Mouse (Mus musculus): Measurements from ENCODE around the gene Lrp1. TPM values are rescaled to one million over a fixed set of nuclear protein-coding genes. Genes with fewer than 3 reads are reported as not detected.

The Lrp1 gene
- polyA plus RNA-seq, 1 experiment from 2014 or later, result 67.2 TPM

DNA sequence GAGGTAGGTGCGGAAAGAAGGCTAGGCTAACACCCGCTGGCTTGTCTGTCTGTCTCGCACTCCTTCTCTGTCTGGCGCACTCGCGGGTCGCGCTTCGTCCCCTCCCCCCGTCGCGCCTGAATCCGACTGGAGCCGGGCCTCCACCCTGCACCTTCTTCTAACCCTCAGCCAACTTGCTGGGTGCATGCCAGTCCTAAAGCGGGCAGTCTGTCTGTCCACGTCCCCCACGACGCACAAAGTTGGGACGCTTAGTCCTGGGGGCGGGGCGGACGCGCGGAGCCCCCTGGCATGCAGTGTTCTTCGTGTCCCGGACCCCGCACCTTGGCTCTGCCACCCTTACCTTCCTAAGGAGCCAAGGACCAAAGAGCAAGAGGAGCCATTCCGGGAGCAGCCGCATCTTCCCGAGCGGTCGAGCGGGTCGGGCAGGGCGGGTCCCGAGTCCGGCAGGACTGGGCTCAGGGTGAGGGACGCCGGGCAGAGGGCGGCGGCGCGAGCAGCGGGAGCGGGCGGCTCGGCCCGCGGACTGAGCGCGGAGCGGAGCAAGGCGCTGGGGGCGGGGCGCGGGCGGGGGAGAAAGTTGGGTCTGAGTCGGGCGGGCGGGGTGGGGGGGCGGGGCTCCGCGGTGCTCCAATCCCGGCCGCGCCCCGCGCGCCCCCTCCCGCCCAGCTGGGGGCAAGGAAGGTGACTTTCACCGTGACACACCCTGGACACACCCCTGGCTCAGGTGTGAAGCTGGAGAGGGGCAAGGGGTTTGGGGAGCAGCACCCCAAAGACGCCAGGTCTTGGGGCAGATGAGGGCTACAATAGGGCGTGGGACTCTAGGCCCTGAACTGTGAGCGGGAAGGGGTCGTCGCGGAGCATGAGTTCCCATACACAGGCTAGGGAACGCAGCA is 86.7 kb downstream of the Lrp1 start, which contains the start of gene Nxph4:
Nxph4 (minus strand) TSS at position 524 of the 893 bp plus-strand sequence.
- H3K27me3 ChIP-seq (replicated peaks), result peaks cover 73% of the 10 kb centered on the region
- H3K4me1 ChIP-seq (replicated peaks), result peaks cover 24% of the 10 kb centered on the region
- peak; percentile 42 for ATAC-seq
- H3K27ac ChIP-seq, result no peak within 1 kb of the TSS
- H3K4me3 ChIP-seq (replicated peaks), result peak within 1 kb of the TSS; percentile 47
- under 1% methylated on average over 62 of the region's 78 CpGs for WGBS
- H3K9me3 ChIP-seq, result no peaks in the 10 kb centered on the region
- peak within 1 kb of the TSS; percentile 96 for H3K4me2 ChIP-seq (replicated peaks)
- H3K36me3 ChIP-seq, result no peaks in the 10 kb centered on the region
- H3K9ac ChIP-seq, result peak within 1 kb of the TSS; percentile 48

DNA sequence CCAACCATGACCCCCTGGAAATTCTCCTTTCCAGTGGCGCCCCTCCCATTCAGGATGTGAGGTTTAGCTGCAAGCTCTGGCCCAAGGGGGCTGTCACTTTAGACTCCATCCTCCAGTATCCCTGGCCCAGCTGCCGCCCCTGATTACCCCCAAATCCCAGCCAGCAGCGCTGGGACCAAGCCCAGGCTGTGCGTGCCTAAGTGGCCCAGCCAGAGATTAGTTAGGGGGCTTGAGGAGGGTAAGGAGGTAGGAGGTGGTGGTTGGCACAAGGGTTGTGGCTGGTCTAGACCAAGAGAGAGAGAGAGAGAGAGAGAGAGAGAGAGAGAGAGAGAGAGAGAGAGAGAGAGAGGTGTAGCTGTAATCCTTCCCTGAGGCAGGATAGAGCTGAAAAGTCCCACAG is 89.4 kb downstream of the Lrp1 start:
- peaks cover 32% of the 10 kb centered on the region for H3K4me1 ChIP-seq (replicated peaks)
- H3K9me3 ChIP-seq, result no peaks in the 10 kb centered on the region
- H3K9ac ChIP-seq, result no peak overlapping the region
- H3K36me3 ChIP-seq, result no peaks in the 10 kb centered on the region
- H3K4me2 ChIP-seq (replicated peaks), result 0 out of 2 replicates have a peak overlapping the region, but pooled peaks have one; percentile 22
- H3K4me3 ChIP-seq (replicated peaks), result no peak overlapping the region
- WGBS, result 6% methylated on average over 4 of the region's 4 CpGs
- ATAC-seq, result no peak
- H3K27ac ChIP-seq, result no peak overlapping the region
- peaks cover 99% of the 10 kb centered on the region for H3K27me3 ChIP-seq (replicated peaks)

DNA sequence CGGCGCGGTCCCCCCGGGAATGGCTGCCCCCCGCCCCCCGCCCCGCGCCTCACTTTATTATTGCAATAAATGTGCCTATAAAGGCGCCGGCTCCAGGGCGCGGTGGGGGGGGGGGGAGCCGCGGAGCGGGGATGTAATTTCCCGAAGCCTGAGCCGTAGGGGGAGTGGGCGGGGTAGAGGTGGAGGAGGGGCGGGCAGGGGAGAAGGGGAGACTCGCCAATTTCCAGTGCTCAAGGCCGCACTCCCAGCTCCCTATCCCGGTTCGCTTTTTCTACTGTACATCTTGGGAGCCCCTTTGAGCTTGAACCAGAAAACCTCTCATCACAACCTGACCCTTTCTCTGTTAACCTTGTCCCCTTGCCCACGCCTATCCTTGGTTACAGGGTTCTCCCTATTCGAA is 90.0 kb downstream of the Lrp1 start:
- Histone ChIP-seq H3K27ac (no peak overlapping the region), H3K36me3 (no peaks in the 10 kb centered on the region), H3K4me2 (replicated peaks) (peak overlapping the region; percentile 22), H3K4me1 (replicated peaks) (peaks cover 38% of the 10 kb centered on the region), H3K9me3 (no peaks in the 10 kb centered on the region), H3K9ac (no peak overlapping the region), H3K27me3 (replicated peaks) (peaks cover 99% of the 10 kb centered on the region), H3K4me3 (replicated peaks) (no peak overlapping the region)
- under 1% methylated on average over 25 of the region's 25 CpGs for WGBS
- no peak for ATAC-seq

DNA sequence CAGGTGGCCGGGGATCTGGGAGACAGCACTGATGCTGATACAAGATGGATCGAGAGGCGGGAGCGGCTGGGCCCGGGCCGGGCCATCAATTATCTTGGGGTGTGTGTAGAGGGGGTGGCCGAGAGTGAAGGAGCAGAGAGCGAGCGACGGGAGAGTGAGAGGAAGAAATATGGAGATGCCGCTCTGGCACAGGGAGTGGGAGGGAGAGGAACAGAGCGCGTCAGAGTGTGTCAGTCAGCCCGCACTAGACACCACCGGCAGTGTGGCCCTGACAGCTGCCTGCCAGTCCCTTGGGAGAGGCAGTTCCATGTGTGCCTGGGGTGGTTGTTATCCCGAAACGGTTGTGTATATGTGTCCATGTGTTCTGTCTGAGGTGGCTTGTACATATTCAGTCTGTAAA is 93.5 kb downstream of the Lrp1 start:
- Histone ChIP-seq H3K4me1 (replicated peaks) (peaks cover 25% of the 10 kb centered on the region), H3K9ac (no peak overlapping the region), H3K36me3 (no peaks in the 10 kb centered on the region), H3K9me3 (no peaks in the 10 kb centered on the region), H3K4me3 (replicated peaks) (no peak overlapping the region), H3K27me3 (replicated peaks) (peaks cover 86% of the 10 kb centered on the region), H3K4me2 (replicated peaks) (no peak overlapping the region), H3K27ac (no peak overlapping the region)
- no peak for ATAC-seq
- 6% methylated on average over 17 of the region's 17 CpGs for WGBS

DNA sequence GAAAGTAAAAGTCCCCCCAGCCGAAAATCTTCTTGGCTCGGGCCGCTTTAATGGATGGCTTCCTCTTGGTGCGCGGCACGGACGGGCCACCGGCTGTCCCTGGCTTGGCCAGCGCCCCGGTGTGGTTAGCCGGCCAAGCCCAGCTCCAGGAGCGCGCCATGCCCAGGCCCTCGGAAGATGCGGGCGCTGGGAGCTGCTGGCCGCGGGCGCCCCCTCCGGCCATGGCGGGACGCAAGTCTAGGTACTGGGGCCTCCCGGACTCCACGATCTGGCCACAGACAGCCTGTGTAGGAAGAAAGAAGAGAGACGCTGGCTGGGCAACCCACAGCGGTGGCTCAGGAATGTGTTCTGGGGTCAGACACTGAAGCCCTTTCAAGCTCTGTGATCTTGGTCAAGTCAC is 94.3 kb downstream of the Lrp1 start:
- H3K27ac ChIP-seq, result no peak overlapping the region
- peaks cover 28% of the 10 kb centered on the region for H3K4me1 ChIP-seq (replicated peaks)
- peak overlapping the region; percentile 54 for H3K4me2 ChIP-seq (replicated peaks)
- H3K27me3 ChIP-seq (replicated peaks), result peaks cover 78% of the 10 kb centered on the region
- peak; percentile 37; the same call in 1 of the 2 replicates for ATAC-seq
- under 1% methylated on average over 26 of the region's 26 CpGs for WGBS
- H3K9me3 ChIP-seq, result no peaks in the 10 kb centered on the region
- H3K4me3 ChIP-seq (replicated peaks), result peak overlapping the region; percentile 23
- H3K36me3 ChIP-seq, result no peaks in the 10 kb centered on the region
- no peak overlapping the region for H3K9ac ChIP-seq

DNA sequence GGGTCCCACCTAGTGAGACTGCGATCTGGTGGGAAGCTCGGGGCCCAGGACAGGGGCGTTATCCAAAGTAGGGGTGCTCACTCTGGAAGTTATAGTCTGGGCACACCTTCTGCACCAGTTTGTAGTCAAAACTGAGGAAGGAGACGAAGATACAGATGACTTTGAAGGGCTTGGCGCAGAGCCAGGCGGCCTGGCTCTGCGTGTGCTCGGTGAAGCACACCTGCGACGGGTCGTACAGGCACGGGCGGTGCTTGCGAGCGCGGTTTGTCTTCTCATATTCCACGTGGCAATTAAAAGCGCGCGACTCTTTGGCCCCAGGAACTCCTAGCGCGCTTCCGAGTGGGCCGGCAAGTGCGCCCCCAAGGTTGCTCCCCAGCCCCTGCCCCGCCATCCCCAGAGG is 94.9 kb downstream of the Lrp1 start:
- H3K27ac ChIP-seq, result no peak overlapping the region
- H3K27me3 ChIP-seq (replicated peaks), result peaks cover 72% of the 10 kb centered on the region
- H3K4me3 ChIP-seq (replicated peaks), result peak overlapping the region; percentile 23
- H3K4me2 ChIP-seq (replicated peaks), result peak overlapping the region; percentile 54
- H3K9ac ChIP-seq, result no peak overlapping the region
- WGBS, result 2% methylated on average over 26 of the region's 26 CpGs
- peaks cover 34% of the 10 kb centered on the region for H3K4me1 ChIP-seq (replicated peaks)
- no peaks in the 10 kb centered on the region for H3K36me3 ChIP-seq
- no peaks in the 10 kb centered on the region for H3K9me3 ChIP-seq
- no peak for ATAC-seq

DNA sequence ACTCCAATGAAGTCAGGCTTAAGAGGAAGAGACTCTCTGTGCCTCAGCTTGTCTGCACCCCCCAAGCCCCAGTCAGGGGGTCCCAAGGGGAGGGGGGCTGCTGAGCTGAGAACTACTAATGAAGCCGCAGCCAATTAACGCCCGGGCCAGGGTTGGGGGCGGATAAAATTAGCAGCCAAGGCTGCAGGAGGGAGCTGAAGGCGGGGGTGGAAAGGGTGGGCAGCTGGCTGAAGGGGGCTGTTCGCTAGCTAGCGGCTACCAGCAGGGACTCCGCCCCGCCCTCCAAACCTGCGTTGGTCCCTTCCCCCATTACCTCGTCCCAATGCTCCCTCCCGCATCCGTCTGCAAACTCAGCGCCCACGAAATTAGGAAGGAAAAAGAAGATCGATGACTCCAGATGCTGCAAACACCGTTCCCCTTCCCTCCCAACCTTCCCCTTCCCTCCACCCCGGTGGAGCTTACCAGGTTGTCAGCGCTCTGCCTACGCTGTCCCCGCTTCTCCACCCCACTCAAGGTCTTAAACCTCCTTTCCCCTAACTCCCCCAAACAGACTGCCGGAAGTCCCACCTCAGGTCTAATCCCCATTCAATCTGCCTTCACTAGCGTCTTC is 96.2 kb downstream of the Lrp1 start:
- Histone ChIP-seq H3K4me3 (replicated peaks) (no peak overlapping the region), H3K27ac (no peak overlapping the region), H3K9me3 (no peaks in the 10 kb centered on the region), H3K27me3 (replicated peaks) (peaks cover 59% of the 10 kb centered on the region), H3K36me3 (peaks cover 6% of the 10 kb centered on the region), H3K4me1 (replicated peaks) (peaks cover 37% of the 10 kb centered on the region), H3K4me2 (replicated peaks) (no peak overlapping the region), H3K9ac (no peak overlapping the region)
- 5% methylated on average over 23 of the region's 23 CpGs for WGBS
- ATAC-seq, result no peak

DNA sequence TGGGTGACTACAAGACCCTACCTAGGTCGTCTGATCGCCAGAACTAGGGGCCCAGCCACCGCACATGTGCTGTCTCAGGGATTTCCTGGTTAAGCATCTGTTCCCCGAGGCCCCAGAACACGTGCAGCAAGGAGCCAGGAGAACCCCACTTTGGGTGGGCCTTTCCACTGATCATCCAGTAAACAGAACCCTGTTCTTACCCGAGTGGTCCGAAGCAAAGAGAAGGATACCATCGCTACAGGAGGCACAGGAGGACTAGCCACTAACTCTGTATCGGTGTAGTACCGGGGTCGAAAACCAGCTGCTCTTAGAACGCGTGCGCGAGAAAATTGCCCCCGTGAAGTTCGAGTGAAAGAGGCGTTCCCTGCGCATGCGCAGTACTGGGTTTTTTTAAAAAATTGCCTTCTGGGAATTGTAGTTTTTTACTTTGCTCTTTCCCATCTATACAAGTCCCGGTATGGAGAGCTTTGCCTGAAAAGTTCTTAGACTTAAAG is 98.8 kb downstream of the Lrp1 start, which contains the start of gene Shmt2:
Shmt2 (minus strand) TSS at position 357 of the 494 bp plus-strand sequence.
- ATAC-seq, result peak; percentile 66
- Histone ChIP-seq H3K36me3 (peaks cover 24% of the 10 kb centered on the region), H3K27me3 (replicated peaks) (peaks cover 33% of the 10 kb centered on the region), H3K4me1 (replicated peaks) (peaks cover 37% of the 10 kb centered on the region), H3K4me2 (replicated peaks) (peak within 1 kb of the TSS; percentile 81), H3K9me3 (no peaks in the 10 kb centered on the region), H3K27ac (no peak within 1 kb of the TSS), H3K4me3 (replicated peaks) (peak within 1 kb of the TSS; percentile 57), H3K9ac (peak within 1 kb of the TSS; percentile 52)
- under 1% methylated on average over 21 of the region's 21 CpGs for WGBS

DNA sequence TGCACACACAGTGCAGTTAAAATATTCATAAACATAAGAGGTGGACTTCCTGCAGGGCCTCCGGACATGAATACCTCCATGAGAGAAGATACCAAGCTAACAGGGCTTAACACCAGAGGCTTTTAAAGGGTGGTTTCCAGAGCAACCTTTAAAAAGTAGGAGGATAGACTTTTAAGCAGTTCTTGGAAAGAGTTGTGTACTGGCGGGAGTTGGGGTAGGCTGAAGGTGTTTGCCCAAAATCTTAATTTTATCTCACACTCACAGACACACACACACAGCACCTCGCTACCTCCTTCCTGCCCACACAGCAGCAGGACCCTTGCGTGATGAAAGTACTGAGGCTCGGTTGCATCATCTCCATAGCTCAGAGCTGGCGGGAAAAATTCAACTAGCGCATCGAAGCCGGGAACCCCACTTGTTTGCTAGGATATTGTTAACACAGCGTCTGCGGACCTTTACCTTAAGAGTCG is 99.3 kb downstream of the Lrp1 start:
- no peaks in the 10 kb centered on the region for H3K9me3 ChIP-seq
- 7% methylated on average over 12 of the region's 12 CpGs for WGBS
- peaks cover 24% of the 10 kb centered on the region for H3K36me3 ChIP-seq
- H3K9ac ChIP-seq, result peak overlapping the region; percentile 52
- peak overlapping the region; percentile 81 for H3K4me2 ChIP-seq (replicated peaks)
- ATAC-seq, result peak; percentile 5
- H3K27ac ChIP-seq, result no peak overlapping the region
- H3K4me1 ChIP-seq (replicated peaks), result peaks cover 40% of the 10 kb centered on the region
- H3K27me3 ChIP-seq (replicated peaks), result peaks cover 30% of the 10 kb centered on the region
- peak overlapping the region; percentile 57 for H3K4me3 ChIP-seq (replicated peaks)

DNA sequence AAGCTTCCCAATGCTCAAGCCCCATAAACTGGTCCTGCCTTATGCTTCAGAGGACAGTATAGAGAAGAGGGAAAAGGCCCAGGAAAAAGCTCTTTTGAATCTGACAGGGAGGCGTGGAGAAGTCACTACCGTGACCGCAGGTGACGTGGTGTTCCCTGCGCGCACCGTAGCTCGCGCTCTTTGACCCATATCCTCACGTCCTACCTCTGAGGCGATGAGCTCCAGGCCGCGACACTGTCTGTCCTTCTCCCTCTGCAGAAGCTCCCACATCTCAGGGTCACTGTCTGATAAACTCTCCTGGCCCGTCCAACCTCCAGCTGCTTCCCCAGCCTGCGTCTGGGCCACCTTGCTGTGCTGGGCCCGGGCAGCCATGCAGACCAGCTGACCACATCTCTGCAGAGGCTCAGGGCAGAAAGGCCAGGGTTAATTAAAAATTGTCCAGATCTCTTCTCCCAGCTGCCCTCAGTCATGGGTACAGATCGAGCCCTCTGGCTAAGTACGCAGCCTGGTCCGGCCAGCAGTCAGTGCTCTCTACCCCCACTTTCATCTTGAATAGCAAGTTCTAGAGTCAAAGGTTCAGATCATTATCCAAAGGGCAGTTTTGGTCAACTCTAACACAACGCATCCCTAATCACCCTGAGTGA is 100.1 kb downstream of the Lrp1 start:
- no peak for ATAC-seq
- Histone ChIP-seq H3K36me3 (peaks cover 24% of the 10 kb centered on the region), H3K27ac (no peak overlapping the region), H3K9ac (peak overlapping the region; percentile 52), H3K27me3 (replicated peaks) (peaks cover 23% of the 10 kb centered on the region), H3K4me2 (replicated peaks) (peak overlapping the region; percentile 81), H3K9me3 (no peaks in the 10 kb centered on the region), H3K4me3 (replicated peaks) (peak overlapping the region; percentile 57), H3K4me1 (replicated peaks) (peaks cover 40% of the 10 kb centered on the region)
- WGBS, result 85% methylated on average over 20 of the region's 20 CpGs

DNA sequence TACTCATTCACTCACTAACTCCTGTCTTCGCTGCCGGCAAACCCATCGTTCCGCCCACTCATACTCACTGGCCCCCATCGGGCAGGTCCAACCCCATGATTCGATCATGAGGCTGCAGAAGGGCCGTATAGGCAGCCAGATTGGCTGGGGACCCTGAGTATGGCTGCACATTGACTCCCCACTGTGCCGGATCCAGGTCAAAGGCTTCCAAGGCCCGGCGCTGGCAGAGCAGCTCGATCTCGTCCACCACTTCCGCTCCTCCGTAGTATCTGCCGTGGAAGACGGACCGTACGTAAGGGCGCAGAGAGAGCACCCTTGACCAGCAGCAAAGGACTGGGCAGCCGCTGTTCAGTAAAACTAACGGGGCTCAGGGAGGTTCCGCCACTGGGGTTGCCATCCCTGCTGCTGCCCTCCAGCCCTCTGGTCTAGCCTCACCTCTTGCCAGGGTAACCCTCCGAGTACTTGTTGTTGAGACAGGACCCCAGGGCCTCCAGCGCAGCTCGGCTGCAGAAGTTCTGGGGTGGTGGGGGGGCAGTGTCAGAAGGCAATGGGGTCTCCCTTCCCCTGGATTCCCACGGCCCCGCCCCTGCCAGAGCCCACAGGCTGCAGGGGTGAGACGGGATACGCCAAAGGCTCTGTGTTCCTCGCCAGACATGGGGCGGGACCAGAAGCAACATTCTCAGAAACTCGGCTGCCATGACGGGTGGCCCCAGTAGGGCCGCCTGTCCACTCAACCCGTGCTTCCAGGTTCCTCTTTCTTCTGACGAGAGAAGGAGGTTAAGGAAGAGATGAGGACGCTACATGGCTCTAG is 100.8 kb downstream of the Lrp1 start:
- Histone ChIP-seq H3K4me3 (replicated peaks) (no peak overlapping the region), H3K36me3 (peaks cover 24% of the 10 kb centered on the region), H3K9ac (peak overlapping the region; percentile 52; the same call in 1 of the 2 replicates), H3K4me1 (replicated peaks) (peaks cover 43% of the 10 kb centered on the region), H3K4me2 (replicated peaks) (no peak overlapping the region; the same call in 1 of the 2 replicates), H3K27me3 (replicated peaks) (peaks cover 23% of the 10 kb centered on the region), H3K9me3 (no peaks in the 10 kb centered on the region), H3K27ac (no peak overlapping the region)
- WGBS, result 92% methylated on average over 37 of the region's 37 CpGs
- no peak for ATAC-seq

Measured in intestine, embryonic 15.5 days (tissue).